Mouse (Mus musculus) ES-Bruce4 (cell line): ENCODE results near the gene Pde1c.

Source experiments
- EP300 ChIP-seq: IDR thresholded peaks from 2 replicates; pipeline ENCODE4 v1.6.1; 2011; ENCODE audit warnings: low read depth, low read length; ENCODE audit not compliant: insufficient read depth
- POLR2A ChIP-seq: IDR thresholded peaks from one replicate; pipeline ENCODE4 v1.8.1; 2011; ENCODE audit warnings: low read length; ENCODE audit not compliant: insufficient read depth

GRCm38 (mm10) chr6:56284821-56285220 is 284.1 kb downstream of the Pde1c start:
- TF ChIP-seq EP300: no peak
- no peak for TF ChIP-seq POLR2A
